Mouse (Mus musculus) ES-E14 (cell line): ENCODE data around the gene Fam71f1. TPM values are rescaled to one million over a fixed set of nuclear protein-coding genes. Genes with fewer than 3 reads are reported as not detected.

Experiments
- DNase-seq: peaks from one replicate; pipeline ENCODE4 v3.0.0-alpha.2; 2013; ENCODE audit warnings: low read depth, low spot score
- H3K27ac ChIP-seq: 2 replicates; pipeline ENCODE4 v1.5.1; 2012; ENCODE audit warnings: low read depth, mild to moderate bottlenecking, low read length, moderate library complexity, mixed read lengths; ENCODE audit not compliant: poor library complexity, insufficient read depth, severe bottlenecking
- H3K36me3 ChIP-seq: 2 replicates; pipeline ENCODE4 v1.6.1; 2012; ENCODE audit warnings: mild to moderate bottlenecking, low read length, moderate library complexity, mixed read lengths; ENCODE audit not compliant: control insufficient read depth, poor library complexity, insufficient read depth, severe bottlenecking
- H3K4me1 ChIP-seq, 2 experiments: fragments of 150-350 bp in 1 of 2; sonication (generic) in 1 of 2; 2 replicates each; pipeline ENCODE4 v1.6.1; 2012; ENCODE audit warnings: low read length in 2 of 2, mild to moderate bottlenecking in 1 of 2, mixed read lengths in 1 of 2; ENCODE audit not compliant: control insufficient read depth in 2 of 2, insufficient read depth in 2 of 2, poor library complexity in 1 of 2
- H3K4me3 ChIP-seq, 2 experiments: fragments of 150-350 bp in 1 of 2; sonication (generic) in 1 of 2; 2 replicates each; pipeline ENCODE4 v1.5.1; 2012; ENCODE audit warnings: low read length in 2 of 2, low read depth in 1 of 2, mild to moderate bottlenecking in 1 of 2, mixed read lengths in 1 of 2; ENCODE audit not compliant: insufficient read depth in 1 of 2, poor library complexity in 1 of 2, severe bottlenecking in 1 of 2
- H3K9ac ChIP-seq: 2 replicates; pipeline ENCODE4 v1.6.1; 2012; ENCODE audit warnings: low read depth, mild to moderate bottlenecking, low read length, mixed read lengths; ENCODE audit not compliant: poor library complexity, insufficient read depth, severe bottlenecking
- H3K9me3 ChIP-seq: fragments of 150-350 bp; sonication (generic); 2 replicates; pipeline ENCODE4 v1.6.1; 2012; ENCODE audit warnings: low read depth, mild to moderate bottlenecking, low read length; ENCODE audit not compliant: control insufficient read depth, insufficient read depth
- CHD2 ChIP-seq: IDR thresholded peaks from 2 replicates; pipeline ENCODE4 v1.6.1; 2014; ENCODE audit warnings: mild to moderate bottlenecking, low read depth, low read length, inconsistent platforms
- HCFC1 ChIP-seq: IDR thresholded peaks from 2 replicates; pipeline ENCODE4 v1.6.1; 2012; ENCODE audit warnings: low read length, inconsistent platforms, borderline replicate concordance; ENCODE audit not compliant: insufficient read depth
- MAFK ChIP-seq: IDR thresholded peaks from 2 replicates; pipeline ENCODE4 v1.6.1; 2014; ENCODE audit warnings: mild to moderate bottlenecking, low read depth, low read length, inconsistent platforms; ENCODE audit not compliant: insufficient read depth
- ZC3H11A ChIP-seq: IDR thresholded peaks from 2 replicates; pipeline ENCODE4 v1.6.1; 2012; ENCODE audit warnings: low read depth, mild to moderate bottlenecking, inconsistent platforms, low read length, borderline replicate concordance
- ZNF384 ChIP-seq: IDR thresholded peaks from 2 replicates; pipeline ENCODE4 v1.6.1; 2012; ENCODE audit warnings: low read depth, low read length, inconsistent platforms
- in situ Hi-C, 2 experiments: fragments of 600-800 bp; cut with MboI; formaldehyde crosslinking; loops; one replicate each; pipeline ENCODE4 v1.15.1; 2025; ENCODE audit warnings: low sequenced_read_pairs in 2 of 2, inconsistent platforms in 1 of 2; ENCODE audit not compliant: unreplicated experiment in 2 of 2
- total RNA-seq: library from RNA; depleted of rRNA; stranded (reverse); fragments of 300-350 nt; gene quantifications from 2 replicates; pipeline ENCODE4 v1.2.3, GENCODE M21; 2012

Fam71f1 gene
- total RNA-seq, 1 experiment: 0.80 TPM

- Histone ChIP-seq H3K9ac (peak overlapping the region; percentile 93), H3K27ac (peak overlapping the region; percentile 36; the same call in 1 of the 2 replicates), H3K4me3 (peak overlapping the region; percentile 96 to 97), H3K36me3 (no peaks in the 10 kb centered on the region), H3K4me1 (peaks cover 0 to 3% of the 10 kb centered on the region in 2 experiments; a peak in 1 of 4 replicates), H3K9me3 (no peaks in the 10 kb centered on the region)
- no peak for DNase-seq
- in situ Hi-C loops: no loop called here
- no peak for TF ChIP-seq MAFK
- TF ChIP-seq ZC3H11A: no peak
- no peak for TF ChIP-seq ZNF384
- no peak for TF ChIP-seq CHD2
- TF ChIP-seq HCFC1: no peak
Observed at GRCm38 (mm10) chr6:29348371-29348724, 29.4 kb downstream of the Fam71f1 start.

- Histone ChIP-seq H3K4me3 (no peak overlapping the region), H3K9ac (no peak overlapping the region), H3K27ac (no peak overlapping the region), H3K9me3 (no peaks in the 10 kb centered on the region), H3K4me1 (peaks cover 0 to 3% of the 10 kb centered on the region in 2 experiments; a peak in 1 of 4 replicates), H3K36me3 (peaks cover 4% of the 10 kb centered on the region)
- TF ChIP-seq HCFC1 (no peak), ZNF384 (no peak)
- in situ Hi-C loops: no loop called here
- peak; percentile 30 for DNase-seq
Observed at GRCm38 (mm10) chr6:29351613-29352012, 32.7 kb downstream of the Fam71f1 start.

GRCm38 (mm10) chr6:29352816-29353215 lies 33.9 kb downstream of the Fam71f1 start:
- Histone ChIP-seq H3K36me3 (peaks cover 7% of the 10 kb centered on the region), H3K9ac (no peak overlapping the region), H3K27ac (no peak overlapping the region), H3K4me1 (peaks cover 0 to 3% of the 10 kb centered on the region in 2 experiments; a peak in 1 of 4 replicates), H3K4me3 (no peak overlapping the region), H3K9me3 (no peaks in the 10 kb centered on the region)
- DNase-seq: no peak
- TF ChIP-seq HCFC1 (no peak), MAFK (no peak), CHD2 (no peak)
- in situ Hi-C loops: no loop called here

- Histone ChIP-seq H3K4me1 (no peaks in the 10 kb centered on the region), H3K9me3 (no peaks in the 10 kb centered on the region), H3K27ac (no peak overlapping the region), H3K36me3 (peaks cover 12% of the 10 kb centered on the region), H3K9ac (no peak overlapping the region), H3K4me3 (no peak overlapping the region)
- DNase-seq: no peak
- TF ChIP-seq HCFC1 (no peak), CHD2 (no peak)
- in situ Hi-C loops: no loop called here
Observed at GRCm38 (mm10) chr6:29359386-29359785, 40.4 kb downstream of the Fam71f1 start.

GRCm38 (mm10) chr6:29360211-29360610 lies 41.3 kb downstream of the Fam71f1 start:
- no peak overlapping the region for H3K4me3 ChIP-seq
- no peaks in the 10 kb centered on the region for H3K9me3 ChIP-seq
- H3K4me1 ChIP-seq: no peaks in the 10 kb centered on the region
- in situ Hi-C loops: no loop called here
- H3K36me3 ChIP-seq: peaks cover 12% of the 10 kb centered on the region
- no peak for TF ChIP-seq HCFC1
- no peak for TF ChIP-seq MAFK
- TF ChIP-seq CHD2: no peak
- TF ChIP-seq ZNF384: no peak
- TF ChIP-seq ZC3H11A: no peak
- DNase-seq: no peak
- no peak overlapping the region for H3K27ac ChIP-seq
- no peak overlapping the region for H3K9ac ChIP-seq
